8 mouse cellular contexts compared by ENCODE assay signal in the genomic region with DNA sequence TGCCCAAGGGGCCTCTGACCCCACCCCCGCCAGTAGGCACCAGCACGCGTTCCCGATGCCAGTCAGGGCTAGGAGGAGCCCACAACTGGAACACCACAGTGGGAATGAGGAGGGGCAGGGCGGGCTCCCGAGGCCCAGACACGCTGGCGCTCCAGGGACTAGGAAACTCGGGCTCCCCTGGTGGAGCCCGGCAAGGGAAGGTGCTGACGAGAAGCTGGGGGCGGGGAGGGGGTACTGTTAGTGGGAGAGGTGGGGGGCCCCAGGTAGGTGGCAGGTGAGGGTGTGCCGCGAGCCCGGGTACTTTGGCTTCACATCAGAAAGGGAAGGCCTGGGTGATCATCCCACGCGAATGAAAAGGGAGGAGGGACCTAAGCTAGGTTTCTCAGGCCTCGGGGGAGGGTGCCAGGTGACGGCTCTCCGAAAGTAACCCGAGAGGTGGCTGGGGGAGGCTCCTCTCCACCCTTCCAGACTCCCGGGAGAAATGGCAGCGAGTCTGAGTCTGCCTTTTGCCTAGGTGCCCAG. TPM values are rescaled to one million over a fixed set of nuclear protein-coding genes. Genes with fewer than 3 reads are reported as not detected.
DNase-seq lines count a peak whose midpoint lies in the region; ATAC-seq and TF ChIP-seq lines count a peak whose summit lies in the region.

No protein-coding gene starts in this region.

- no peak for TF ChIP-seq POLR2A in embryonic fibroblast, embryonic 13.5 days (IDR thresholded peaks at IDR 0.05; ENCODE audit: low read depth, low read length)
- no peak for TF ChIP-seq POLR2A in limb, embryonic 14.5 days (IDR thresholded peaks at IDR 0.05; ENCODE audit: borderline replicate concordance, extremely low read depth, insufficient read depth, insufficient read length)
- TF ChIP-seq POLR2A in myocyte (IDR thresholded peaks at IDR 0.05; ENCODE audit: insufficient read length, low read depth), result peak; percentile 30

- H3K4me1 ChIP-seq in G1E (ENCODE audit: insufficient read depth, low read depth, low read length), result peaks cover 80% of the 10 kb centered on the region
- peaks cover 11% of the 10 kb centered on the region for H3K4me1 ChIP-seq in embryonic fibroblast, embryonic 13.5 days (ENCODE audit: control insufficient read depth, insufficient read depth, low read length)
- peaks cover 6% of the 10 kb centered on the region for H3K4me1 ChIP-seq in hindbrain, embryonic 11.5 days (replicated peaks; ENCODE audit: control insufficient read depth, insufficient read depth, low read length)
- H3K4me1 ChIP-seq in limb, embryonic 14.5 days (ENCODE audit: control insufficient read depth, insufficient read depth, low read length), result peaks cover 21% of the 10 kb centered on the region

- no peak for ATAC-seq in G1E (ENCODE audit: extremely low read depth, insufficient number of reproducible peaks, low FRiP score, poor library complexity, severe bottlenecking)
- ATAC-seq in hindbrain, embryonic 11.5 days (ENCODE audit: low FRiP score), result peak; percentile 27; the same call in 1 of the 2 replicates
- no peak for ATAC-seq in limb, embryonic 14.5 days (ENCODE audit: low FRiP score, low read depth)

- no peak overlapping the region for H3K27ac ChIP-seq in embryonic fibroblast, embryonic 13.5 days (ENCODE audit: insufficient read depth, low read length)
- no peak overlapping the region; the same call in 1 of the 2 replicates for H3K27ac ChIP-seq in hindbrain, embryonic 11.5 days (ENCODE audit: low read depth, low read length)
- H3K27ac ChIP-seq in limb, embryonic 14.5 days (replicated peaks; ENCODE audit: low read depth, low read length), result peak overlapping the region; percentile 55; the same call in 1 of the 2 replicates

- H3K4me2 ChIP-seq in hindbrain, embryonic 11.5 days (replicated peaks; ENCODE audit: low read depth, low read length), result peak overlapping the region; percentile 98
- peak overlapping the region; percentile 95 for H3K4me2 ChIP-seq in limb, embryonic 14.5 days (replicated peaks; ENCODE audit: low read depth, low read length, severe bottlenecking)
- peak overlapping the region; percentile 68 for H3K4me2 ChIP-seq in myocyte (ENCODE audit: low read depth)

- H3K36me3 ChIP-seq in G1E (replicated peaks), result peaks cover 35% of the 10 kb centered on the region
- H3K36me3 ChIP-seq in hindbrain, embryonic 11.5 days (ENCODE audit: control insufficient read depth, insufficient read depth, low read length), result no peaks in the 10 kb centered on the region
- no peaks in the 10 kb centered on the region for H3K36me3 ChIP-seq in limb, embryonic 14.5 days (ENCODE audit: control insufficient read depth, insufficient read depth, low read length)
- H3K36me3 ChIP-seq in myocyte (ENCODE audit: control insufficient read depth, insufficient read depth), result no peaks in the 10 kb centered on the region

- H3ac ChIP-seq in myocyte (ENCODE audit: control insufficient read depth, insufficient read length), result peak overlapping the region; percentile 54

- 0% methylated on average over 23 of the region's 23 CpGs for WGBS in hindbrain, embryonic 11.5 days
- WGBS in limb, embryonic 14.5 days, result 2% methylated on average over 23 of the region's 23 CpGs

- no peaks in the 10 kb centered on the region for H3K9me3 ChIP-seq in G1E (replicated peaks)
- H3K9me3 ChIP-seq in hindbrain, embryonic 11.5 days (ENCODE audit: control insufficient read depth, low read length), result no peaks in the 10 kb centered on the region
- H3K9me3 ChIP-seq in limb, embryonic 14.5 days (ENCODE audit: control insufficient read depth, low read length), result no peaks in the 10 kb centered on the region

- DNase-seq in adrenal gland, postnatal 10 days, result peak; percentile 66
- no peak for DNase-seq in adrenal gland, adult 18-20 months (ENCODE audit: low spot score in 2 of 2)
- no peak for DNase-seq in G1E (ENCODE audit: low spot score)
- no peak for DNase-seq in hindbrain, embryonic 11.5 days (ENCODE audit: low spot score)
- no peak for DNase-seq in limb, embryonic 14.5 days (ENCODE audit: low spot score)
- DNase-seq in layer of hippocampus, adult 18-20 months (ENCODE audit: low spot score in 2 of 2), result no peak

- peak overlapping the region; percentile 63 for H3K9ac ChIP-seq in hindbrain, embryonic 11.5 days (ENCODE audit: low read depth, low read length)
- peak overlapping the region; percentile 74 for H3K9ac ChIP-seq in limb, embryonic 14.5 days (ENCODE audit: low read depth, low read length, severe bottlenecking)

- no peak for TF ChIP-seq CTCF in G1E (IDR thresholded peaks at IDR 0.05; ENCODE audit: low read depth, low read length)
- TF ChIP-seq CTCF in embryonic fibroblast, embryonic 13.5 days (IDR thresholded peaks at IDR 0.05; ENCODE audit: borderline replicate concordance, insufficient read depth, low read length), result no peak

- H3K4me3 ChIP-seq in G1E (ENCODE audit: low read depth, low read length) (peak overlapping the region; percentile 84), myocyte (peak overlapping the region; percentile 86)
- H3K4me3 ChIP-seq in embryonic fibroblast, embryonic 13.5 days (ENCODE audit: insufficient read depth, low read length), result peak overlapping the region; percentile 96
- peak overlapping the region; percentile 65 for H3K4me3 ChIP-seq in hindbrain, embryonic 11.5 days (ENCODE audit: low read depth, low read length)
- peak overlapping the region; percentile 79 for H3K4me3 ChIP-seq in limb, embryonic 14.5 days (replicated peaks; ENCODE audit: low read length)

- H3K79me2 ChIP-seq in myocyte (ENCODE audit: control insufficient read depth, insufficient read depth), result peaks cover 48% of the 10 kb centered on the region

- no peaks in the 10 kb centered on the region for H3K27me3 ChIP-seq in G1E (ENCODE audit: insufficient read depth, low read length)
- H3K27me3 ChIP-seq in hindbrain, embryonic 11.5 days (ENCODE audit: control insufficient read depth, insufficient read depth, low read length), result peaks cover 22% of the 10 kb centered on the region
- no peaks in the 10 kb centered on the region for H3K27me3 ChIP-seq in limb, embryonic 14.5 days (ENCODE audit: control insufficient read depth, insufficient read depth, low read length)
- no peaks in the 10 kb centered on the region for H3K27me3 ChIP-seq in myocyte (ENCODE audit: control insufficient read depth, insufficient read depth, insufficient read length)

TF ChIP-seq in myocyte, 11 proteins besides CTCF, POLR2A, EP300 and RAD21:
- TF ChIP-seq MYOD1 (IDR thresholded peaks at IDR 0.05; ENCODE audit: control insufficient read depth in 1 of 3, insufficient read length in 2 of 3, low read depth in 2 of 3) (no peak), MYOG (IDR thresholded peaks at IDR 0.05; ENCODE audit: control insufficient read depth in 1 of 3, insufficient read depth in 1 of 3, insufficient read length in 2 of 3, low read depth in 2 of 3) (peak in 1 of 3 experiments; percentile 61)

RNA-seq across cellular contexts. Expression of a gene that starts 0.9 kb away (rescaled TPM):
- 10 to 100 TPM; 37.3 to 48.9 TPM for total RNA-seq in adrenal gland, postnatal 10 days (2021)
- 10 to 100 TPM; 41.8 to 53.9 TPM for total RNA-seq in adrenal gland, adult 18-20 months (2021)
- 23.3 and 23.4 TPM in 2 replicates for total RNA-seq in G1E (2014; fragmentation: Nextera tagmentation)
- 9.4 TPM in 2 replicates for total RNA-seq in G1E (2017)
- polyA plus RNA-seq in G1E (2012), result 12.8 and 14.6 TPM in 2 replicates
- 13.3 and 16.5 TPM in 2 replicates for polyA plus RNA-seq in embryonic fibroblast, embryonic 13.5 days (2011; ENCODE audit: insufficient read length, low read depth, missing spikeins)
- 4.3 and 5.6 TPM in 2 replicates for polyA plus RNA-seq in hindbrain, embryonic 11.5 days (2014; fragmentation: Nextera tagmentation; extraction: Ambion mirVana)
- 18.0 and 22.0 TPM in 2 replicates for polyA plus RNA-seq in limb, embryonic 14.5 days (2012; rRNA removed)
- polyA plus RNA-seq in limb, embryonic 14.5 days (2014; fragmentation: Nextera tagmentation; extraction: Ambion mirVana), result 25.1 and 27.9 TPM in 2 replicates
- polyA plus RNA-seq in myocyte (2012; fragmentation: generic; extraction: Trizol), result 19.0 TPM
- total RNA-seq in layer of hippocampus, adult 18-20 months (2021), result 1 to 10 TPM; 1.3 to 2.4 TPM
